Mouse (Mus musculus) spleen, adult 18-20 months (tissue): ENCODE data around the gene Olfr638.
"Not testable (repeated sequence)": the region's sequence is repeated elsewhere in the genome, so short reads cannot be mapped to it uniquely, and the experiment has no call there.

Experiments
- DNase-seq, 2 experiments: peaks; one replicate each; pipeline ENCODE4 v3.0.0; 2022; ENCODE audit warnings: mixed read lengths in 2 of 2

The Olfr638 gene

DNA sequence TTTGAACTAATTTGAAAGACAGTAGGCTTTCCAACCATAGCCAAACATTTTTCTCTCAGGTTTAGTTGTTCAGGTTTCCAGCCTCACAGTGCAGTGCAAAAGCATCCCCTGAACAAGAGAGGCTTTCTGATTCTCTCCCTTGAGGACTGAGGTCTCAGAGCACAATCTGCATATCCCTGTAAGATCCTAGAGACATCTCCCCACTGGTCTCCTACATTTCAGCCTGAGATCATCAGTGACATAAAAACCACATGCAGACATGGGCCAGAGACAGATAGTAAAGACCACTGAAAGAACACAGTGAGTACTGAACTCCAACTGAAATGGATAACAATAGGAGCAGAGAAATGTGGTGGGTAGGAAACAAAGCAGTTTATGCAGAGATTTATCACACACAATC, at the start of gene Olfr638:
Gene Olfr638 (plus strand): TSS at position 301 of the 400 bp plus-strand sequence.
- DNase-seq, result no peak

DNA sequence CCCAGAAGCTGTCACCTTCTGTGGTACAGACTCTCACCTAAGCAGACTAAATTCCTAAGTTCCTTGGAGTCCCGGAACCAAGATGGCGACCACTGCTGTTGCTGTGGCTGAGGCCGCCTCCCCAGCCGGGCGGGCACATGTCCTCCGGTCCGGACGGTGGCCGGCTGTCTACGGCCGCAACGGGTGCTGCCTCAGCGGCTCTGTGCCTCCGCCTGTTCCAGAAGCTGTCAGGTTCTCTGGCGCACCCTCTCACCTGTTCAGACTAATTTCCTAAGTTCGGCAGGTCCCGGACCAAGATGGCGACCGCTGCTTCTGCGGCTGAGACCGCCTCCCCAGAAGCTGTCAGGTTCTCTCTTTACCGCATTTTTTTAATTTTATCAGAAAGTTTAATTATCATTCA, 31.7 kb upstream of the Olfr638 start:
- not testable (repeated sequence) for DNase-seq

GRCm38 (mm10) chr7:103970852-103971251, 27.7 kb upstream of the Olfr638 start, which contains the start of gene Olfr635:
Gene Olfr635 (plus strand): TSS chr7:103971152.
- no peak for DNase-seq

DNA sequence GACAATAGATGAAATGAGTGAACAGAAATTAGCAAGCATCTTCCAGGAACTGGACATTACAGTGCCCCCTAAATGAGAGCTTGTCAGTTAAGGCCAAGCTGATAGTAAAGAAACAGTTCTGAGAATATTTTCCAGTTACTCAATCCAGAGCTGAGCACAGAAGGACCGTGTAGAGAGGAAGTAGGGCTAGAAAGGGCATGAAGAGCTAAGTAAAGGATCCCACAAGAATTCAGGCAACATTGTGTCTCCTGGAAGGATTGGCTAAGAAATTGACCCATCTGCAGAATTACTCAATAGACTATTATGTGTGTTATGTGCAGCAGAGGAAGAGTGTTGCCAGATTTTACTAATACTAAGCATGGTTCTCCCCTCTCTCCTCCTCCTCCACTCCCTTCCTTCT, 26.8 kb upstream of the Olfr638 start:
- no peak for DNase-seq

GRCm38 (mm10) chr7:103999124-103999523, 578 bp downstream of the Olfr638 start:
- DNase-seq, result no peak

GRCm38 (mm10) chr7:104017203-104017602, 18.7 kb downstream of the Olfr638 start, which contains the start of gene Olfr639:
Gene Olfr639 (minus strand): TSS chr7:104017303.
- DNase-seq, result no peak

DNA sequence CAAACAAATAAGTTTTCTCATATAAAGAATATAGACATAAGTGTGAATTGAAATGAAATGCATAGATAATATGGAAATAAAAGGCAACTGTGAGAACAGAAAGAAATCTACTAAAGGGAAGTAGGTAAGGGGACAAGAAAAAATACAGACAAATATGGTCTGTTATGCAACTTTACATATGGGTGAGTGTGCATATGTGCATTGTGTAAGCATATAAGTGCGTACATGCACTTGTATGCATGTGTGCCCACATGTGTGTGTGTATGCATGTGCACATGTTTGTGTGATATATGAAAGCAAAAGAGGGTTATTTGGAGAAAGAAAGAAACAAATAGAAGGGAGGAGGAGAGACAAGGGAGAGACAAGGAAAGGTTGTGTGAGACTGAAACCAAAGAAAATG, 20.4 kb downstream of the Olfr638 start:
- no peak for DNase-seq

GRCm38 (mm10) chr7:104021651-104022050, 23.1 kb downstream of the Olfr638 start:
- DNase-seq, result no peak

DNA sequence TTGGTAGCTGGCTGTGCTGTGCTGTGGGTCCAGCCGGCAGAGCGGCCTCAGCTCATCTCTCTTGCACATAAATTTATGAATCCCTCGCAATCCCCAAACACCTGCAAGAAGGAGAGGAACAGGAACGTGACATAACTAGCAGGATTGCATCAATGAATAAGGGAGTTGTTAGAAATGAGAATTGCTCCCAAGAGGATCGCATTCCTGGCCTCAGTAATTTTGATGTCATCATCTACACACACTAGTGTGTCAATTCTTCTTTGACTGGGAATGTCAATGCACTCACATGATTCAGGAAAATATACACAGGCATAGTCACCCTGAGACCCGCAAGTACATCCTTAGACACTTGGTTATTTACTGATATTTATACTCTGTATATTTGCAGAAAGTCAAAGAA, 26.9 kb downstream of the Olfr638 start, which contains the start of gene Olfr640:
Gene Olfr640 (minus strand): TSS at position 101 of the 400 bp plus-strand sequence.
- no peak for DNase-seq

DNA sequence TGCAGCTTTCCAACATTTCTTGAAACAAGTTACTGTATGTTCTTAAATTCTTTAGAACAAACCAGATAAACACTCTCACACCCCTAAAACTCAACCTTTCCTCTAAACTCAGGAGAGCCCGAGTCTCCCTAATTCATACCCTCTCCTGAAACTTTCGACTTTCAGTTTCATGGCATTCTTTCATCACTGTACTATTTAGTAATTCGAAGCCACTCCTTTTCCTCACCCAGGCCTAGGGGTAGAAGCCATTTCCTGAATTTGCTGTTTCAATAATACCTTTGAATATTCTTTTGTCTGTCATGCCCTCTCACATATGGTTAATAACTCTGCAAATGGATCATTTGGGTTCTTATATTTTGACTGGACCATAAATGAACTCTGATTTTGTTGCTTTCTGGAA, 28.4 kb downstream of the Olfr638 start:
- no peak for DNase-seq

GRCm38 (mm10) chr7:104035145-104035544, 36.6 kb downstream of the Olfr638 start, which contains the start of gene Olfr641:
Gene Olfr641 (plus strand): TSS chr7:104035445.
- DNase-seq, result no peak

- no peak for DNase-seq
Measured at GRCm38 (mm10) chr7:104050745-104051144, 52.2 kb downstream of the Olfr638 start.

DNA sequence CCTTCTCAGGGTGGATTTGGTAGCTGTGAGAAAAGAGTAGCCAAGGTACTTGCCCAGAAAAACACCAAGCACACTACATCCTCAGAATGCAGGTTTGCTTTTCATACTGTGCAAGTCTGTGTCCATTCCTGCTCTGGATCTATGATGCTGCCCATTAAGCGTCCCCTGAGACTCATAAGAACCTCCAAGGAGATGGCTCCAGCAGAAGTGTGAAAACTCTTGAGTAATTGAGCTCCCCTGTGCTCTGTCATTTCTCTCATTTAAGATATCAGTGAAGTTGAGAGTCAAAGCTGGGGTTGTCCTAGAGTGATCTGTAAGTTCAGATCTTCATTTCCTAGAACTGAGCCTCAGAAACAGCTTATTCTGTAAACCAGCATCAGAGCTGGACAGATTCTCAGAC, 54.0 kb downstream of the Olfr638 start, which contains the start of gene Olfr642:
Gene Olfr642 (minus strand): TSS at position 101 of the 400 bp plus-strand sequence.
- no peak for DNase-seq
